Mouse (Mus musculus) mouse trophoblast stem cell (cell line): ENCODE measurements at regions not wholly inside any gene's neighbourhood (a gene's known extent, or its start where the extent isn't known, plus 50 kb on each side); places are given as distances from the start of the nearest gene placed in this dataset.

Experiments used
- in situ Hi-C, 2 experiments: fragments of 300-500 bp; cut with MseI, MboI; formaldehyde crosslinking; loops; 2 replicates in 1 of 2; 3 replicates in 1 of 2; pipeline ENCODE4 v1.15.1; 2025

DNA sequence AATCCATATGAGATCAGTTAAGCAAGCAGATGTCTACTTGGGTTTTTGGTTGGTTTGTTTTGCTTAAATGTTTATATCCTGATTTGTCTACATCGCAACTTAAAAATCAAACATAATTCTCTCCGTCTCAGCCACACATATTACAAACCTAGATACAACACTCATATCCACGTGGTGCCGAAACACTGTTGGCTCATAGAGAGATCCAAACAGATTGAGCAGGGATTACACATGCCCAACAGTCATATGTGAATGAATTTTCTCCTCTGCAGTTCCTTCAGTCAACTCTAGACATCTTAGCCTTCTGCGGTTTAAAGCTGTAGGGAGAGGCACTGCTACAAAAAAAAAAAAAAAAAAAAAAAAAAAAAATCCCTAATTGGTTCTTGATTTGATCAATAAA lies 64.4 kb upstream of the Clint1 start:
- in situ Hi-C loops = no loop called here

DNA sequence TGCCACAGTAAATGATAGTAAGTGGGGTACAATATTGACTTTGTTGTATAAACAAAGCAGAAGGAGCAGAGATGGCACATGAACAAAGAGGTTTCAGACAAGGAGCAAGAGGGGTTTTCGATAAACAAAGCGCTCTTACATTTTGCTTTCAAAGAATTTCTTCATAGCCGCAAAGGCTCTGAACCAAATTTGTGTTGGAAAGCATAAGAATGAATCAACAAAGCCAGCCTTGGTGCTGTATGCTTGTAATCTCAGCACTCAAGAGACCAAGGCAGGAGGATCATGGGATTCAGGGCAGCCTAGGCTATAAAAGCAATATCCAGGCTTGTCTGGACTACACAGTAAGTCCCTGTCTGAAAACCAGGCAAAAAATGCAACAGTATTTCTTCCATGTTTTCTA lies 62.0 kb upstream of the Clint1 start:
- in situ Hi-C loops = loop anchor here (10.0 kb wide), 1 partner anchor 95 kb away; no protein-coding TSS in a partner anchor

- in situ Hi-C loops = loop anchor here (10.0 kb wide), 1 partner anchor 94 kb away; no protein-coding TSS in a partner anchor
Measured at GRCm38 (mm10) chr11:45790504-45790903, 61.3 kb upstream of the Clint1 start.

DNA sequence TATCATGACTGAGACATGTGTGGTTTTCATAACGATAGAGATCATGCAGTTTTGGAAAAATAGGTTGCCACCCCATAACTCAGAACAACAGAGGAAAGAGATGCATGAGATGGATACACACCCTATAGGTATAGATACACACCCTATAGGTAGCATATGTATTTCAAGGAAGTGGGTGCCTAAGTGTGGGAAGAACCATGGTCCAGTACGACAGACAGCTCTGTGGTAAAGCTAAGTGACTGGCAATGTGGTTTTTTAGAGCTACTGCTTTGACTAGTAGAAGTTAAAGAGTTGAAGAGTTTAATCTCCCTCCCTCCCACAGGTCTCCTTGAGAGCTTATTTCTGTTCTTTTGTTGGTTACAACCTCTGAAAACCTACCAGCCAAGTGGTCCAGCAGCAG lies 60.2 kb upstream of the Clint1 start:
- in situ Hi-C loops = loop anchor here (10.0 kb wide), 1 partner anchor 93 kb away; no protein-coding TSS in a partner anchor

- in situ Hi-C loops = loop anchor here (10.0 kb wide), 1 partner anchor 90 kb away; no protein-coding TSS in a partner anchor
Measured at GRCm38 (mm10) chr11:45794361-45794981, 57.4 kb upstream of the Clint1 start.

DNA sequence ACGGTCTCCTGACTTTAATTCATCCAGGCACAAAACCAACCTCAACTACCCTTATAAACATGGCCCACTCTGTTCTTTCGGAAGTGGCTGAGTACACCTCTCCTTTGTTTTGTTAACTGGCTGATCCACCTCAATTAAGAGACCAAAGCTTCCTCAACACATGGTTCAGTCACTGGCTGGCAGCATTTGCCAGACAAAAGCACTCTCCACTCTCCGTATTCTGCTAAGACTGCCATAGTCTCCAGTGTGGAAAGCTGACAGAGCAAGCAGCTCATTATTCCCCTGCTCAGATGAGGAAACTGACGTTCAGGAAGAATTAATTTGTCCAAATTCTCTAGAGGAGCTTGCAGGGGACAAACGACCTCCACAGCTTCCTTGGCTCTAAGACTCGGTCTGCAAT lies 56.5 kb upstream of the Clint1 start:
- in situ Hi-C loops = loop anchor here (10.0 kb wide), 1 partner anchor 89 kb away; no protein-coding TSS in a partner anchor

- in situ Hi-C loops = loop anchor here (10.0 kb wide), 1 partner anchor 89 kb away; no protein-coding TSS in a partner anchor
Measured at GRCm38 (mm10) chr11:45795731-45796130, 56.1 kb upstream of the Clint1 start.

DNA sequence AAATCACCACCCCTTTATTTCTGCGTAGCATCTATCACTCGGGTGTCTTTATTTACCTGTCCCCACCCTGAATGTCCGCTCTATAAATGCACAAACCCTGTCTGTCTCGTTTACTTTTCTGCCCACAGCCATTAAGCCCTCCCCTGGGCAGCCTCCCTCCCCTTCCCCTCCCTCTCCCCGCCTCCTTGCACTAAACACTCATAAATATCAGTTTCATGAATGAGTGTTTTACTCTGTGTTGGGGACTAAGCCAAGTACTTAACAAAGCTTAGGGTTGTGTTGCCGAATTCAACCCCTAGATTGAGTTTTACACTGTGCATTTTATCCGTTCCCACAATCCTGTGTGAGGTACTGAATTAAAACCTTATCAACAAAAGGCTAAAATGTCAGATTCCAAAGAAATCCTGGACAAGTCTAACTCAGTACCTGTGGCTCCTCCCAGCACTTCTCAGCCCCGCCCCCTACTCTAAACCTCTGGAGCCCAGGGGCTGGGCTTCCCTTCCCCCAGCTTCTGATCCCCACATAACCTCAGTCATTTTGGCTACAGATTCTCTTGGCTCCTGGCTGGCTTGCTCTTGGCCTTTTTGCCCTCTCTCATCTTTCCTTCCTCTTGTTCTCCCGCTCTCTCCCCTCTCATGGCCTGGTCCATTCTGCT lies 52.0 kb upstream of the Clint1 start:
- in situ Hi-C loops = loop anchor here (10.0 kb wide), 1 partner anchor 85 kb away; no protein-coding TSS in a partner anchor
